Mouse (Mus musculus): ENCODE data around the gene Pcgf6.
"Not testable (repeated sequence)": the region's sequence is repeated elsewhere in the genome, so short reads cannot be mapped to it uniquely, and the experiment has no call there.

Pcgf6 gene

DNA sequence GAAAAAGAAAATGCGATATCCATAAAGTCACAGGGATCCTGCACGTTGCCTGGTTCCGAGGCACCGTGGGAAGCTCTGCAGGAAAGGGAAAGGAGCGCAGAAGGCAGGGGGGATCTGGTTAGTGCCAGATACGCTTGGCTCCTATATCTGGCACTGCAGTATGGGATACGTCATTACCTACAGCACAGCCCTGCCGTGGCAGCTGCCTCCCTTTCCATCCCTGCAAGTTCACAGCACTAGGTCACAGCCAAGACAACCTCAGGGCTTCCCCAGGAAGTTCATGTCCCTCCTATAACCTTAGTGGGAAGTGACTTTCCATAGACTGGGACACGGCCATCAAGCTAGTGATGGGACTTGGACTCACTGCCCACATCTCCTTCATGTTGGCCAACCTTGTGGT, 54.6 kb downstream of the Pcgf6 start:
- peak in 1 of 2 experiments; percentile 24 for DNase-seq

DNA sequence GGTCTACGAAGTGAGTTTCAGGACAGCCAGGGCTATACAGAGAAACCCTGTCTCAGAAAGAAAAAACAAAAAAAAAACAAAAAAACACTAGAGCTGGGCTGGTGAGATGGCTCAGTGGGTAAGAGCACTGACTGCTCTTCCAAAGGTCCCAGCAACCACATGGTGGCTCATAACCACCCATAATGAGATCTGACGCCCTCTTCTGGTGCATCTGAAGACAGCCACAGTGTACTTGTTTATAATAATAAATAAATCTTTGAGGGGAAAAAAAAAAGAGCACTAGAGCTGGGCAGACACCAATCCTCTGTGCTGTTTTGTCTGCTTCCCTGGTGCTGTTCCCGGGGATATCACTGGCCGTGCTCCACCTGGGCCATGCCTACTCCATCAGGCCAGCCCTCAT, 58.4 kb downstream of the Pcgf6 start:
- not testable (repeated sequence) for DNase-seq

DNA sequence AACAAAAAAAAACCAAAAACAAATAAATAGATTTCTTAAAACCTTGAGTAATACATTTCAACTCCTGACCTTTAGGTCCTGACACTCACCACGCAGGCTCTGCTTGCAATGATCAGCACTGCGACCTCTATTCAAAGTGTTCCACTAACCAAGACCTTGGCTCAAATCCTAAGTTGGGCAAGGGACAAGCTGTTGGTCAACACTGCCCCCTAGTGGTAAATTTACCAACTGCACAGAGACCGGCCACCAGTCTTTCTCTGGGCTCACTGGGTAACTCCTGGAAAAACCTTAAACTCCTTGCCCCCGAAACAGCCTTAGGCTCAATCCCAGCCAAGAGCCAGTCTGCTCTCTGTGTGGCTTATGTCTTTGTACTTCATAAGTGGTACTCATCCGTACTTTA, 59.6 kb downstream of the Pcgf6 start:
- peak; percentile 88 to 95 for DNase-seq

DNA sequence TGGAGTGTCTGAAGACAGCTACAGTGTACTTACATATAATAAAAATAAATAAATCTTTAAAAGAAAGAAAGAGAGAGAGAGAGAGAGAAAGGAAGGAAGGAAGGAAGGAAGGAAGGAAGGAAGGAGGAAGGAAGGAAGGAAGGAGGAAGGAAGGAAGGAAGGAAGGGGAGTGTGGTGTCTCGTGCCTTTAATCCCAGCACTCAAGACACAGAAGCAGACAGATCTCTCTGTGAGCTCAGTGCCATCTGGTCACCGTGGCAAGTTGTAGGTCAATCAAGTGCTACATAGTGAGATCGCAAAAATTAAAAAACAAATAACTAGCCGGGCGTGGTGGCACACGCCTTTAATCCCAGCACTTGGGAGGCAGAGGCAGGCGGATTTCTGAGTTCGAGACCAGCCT, 60.1 kb downstream of the Pcgf6 start:
- peak in 1 of 2 experiments; percentile 38 for DNase-seq

DNA sequence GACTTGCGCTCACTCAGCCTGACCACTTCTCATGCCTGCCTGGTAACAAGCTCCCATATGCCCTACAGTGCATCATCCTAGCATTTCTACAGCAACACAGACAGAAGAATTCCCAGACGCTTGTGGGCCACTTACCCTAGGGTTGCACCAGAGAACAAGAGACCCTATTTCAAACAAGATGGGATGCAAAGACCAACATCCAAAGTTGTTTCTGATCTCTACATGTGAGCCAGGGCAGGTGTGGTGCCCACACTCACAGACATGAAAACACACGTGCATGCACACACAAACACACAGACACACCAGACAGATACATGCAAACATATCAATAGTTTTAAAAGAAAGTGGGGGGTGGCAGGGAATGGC, 60.6 kb downstream of the Pcgf6 start:
- DNase-seq = no peak

DNA sequence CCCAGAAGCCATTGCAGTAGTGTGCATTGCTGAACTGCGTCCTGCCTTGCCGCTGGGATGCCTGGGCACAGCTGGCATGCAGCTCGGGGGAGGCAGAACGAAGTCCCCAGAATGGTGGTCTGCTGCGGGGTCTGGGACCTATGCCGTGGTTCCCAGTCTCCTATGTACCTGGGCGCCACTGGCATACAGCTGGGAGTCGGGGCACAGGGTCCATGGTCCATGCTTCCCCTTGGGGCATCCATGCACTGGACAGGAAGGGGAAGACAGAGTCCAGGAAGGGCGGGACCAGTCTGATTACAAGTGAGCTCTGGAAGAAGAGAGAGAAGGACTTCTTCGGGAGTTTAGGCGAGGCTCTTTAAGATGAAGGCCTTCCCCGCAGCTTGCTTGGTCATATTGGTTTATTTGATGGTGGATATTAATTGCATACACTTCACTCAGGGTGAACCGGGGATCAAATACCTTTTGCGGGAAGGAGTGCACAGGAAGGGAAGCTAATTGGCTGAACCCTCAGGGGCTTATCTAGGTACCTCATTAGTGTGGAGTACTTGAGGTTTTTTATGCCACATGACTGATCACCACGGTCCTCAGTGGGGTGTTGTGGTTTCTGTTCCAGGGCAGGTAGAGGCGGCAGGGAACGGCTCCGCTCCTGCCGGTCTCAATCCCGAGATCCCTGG, 61.1 kb downstream of the Pcgf6 start:
- no peak for DNase-seq

DNA sequence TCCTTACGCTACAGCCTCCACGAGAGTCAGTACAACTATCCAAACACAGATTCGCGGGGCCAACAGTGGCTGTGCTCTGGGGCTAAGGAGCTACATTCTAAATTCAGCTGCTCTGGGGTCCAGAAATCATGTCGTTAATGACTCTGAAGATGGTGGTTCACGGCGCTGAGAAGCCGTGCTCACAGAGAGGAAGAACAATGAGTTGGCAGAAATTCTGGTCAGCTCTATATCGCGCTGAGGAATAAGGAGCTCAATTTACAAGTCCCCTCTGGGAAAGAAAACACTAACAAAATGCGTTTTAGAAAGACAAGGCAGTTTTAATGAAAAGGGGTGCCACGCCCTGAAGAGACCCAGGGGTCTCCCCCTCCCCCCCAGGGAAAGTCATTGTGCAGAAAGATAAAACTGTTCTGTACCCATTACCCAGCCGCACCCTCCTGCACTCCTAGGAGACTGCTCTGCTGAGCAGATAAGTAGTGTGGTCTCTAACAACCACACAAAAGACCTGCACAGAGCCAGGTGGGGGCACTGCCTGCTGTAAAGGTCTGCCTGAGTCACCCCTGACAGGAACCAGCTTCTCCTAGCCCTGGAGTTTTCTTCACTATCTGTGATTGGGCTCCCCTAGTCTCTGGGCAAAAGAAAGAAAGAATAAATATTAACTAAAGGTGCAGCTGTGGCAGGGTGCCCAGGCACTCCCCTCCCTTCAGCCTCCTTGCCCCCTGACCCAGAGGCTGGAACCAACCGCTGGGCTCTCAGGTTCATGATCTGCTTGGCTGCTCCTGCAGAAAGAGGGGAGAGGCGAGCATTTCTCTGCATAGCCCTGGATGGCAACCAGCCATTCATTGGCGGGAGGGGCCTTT, 62.2 kb downstream of the Pcgf6 start:
- no peak for DNase-seq

DNA sequence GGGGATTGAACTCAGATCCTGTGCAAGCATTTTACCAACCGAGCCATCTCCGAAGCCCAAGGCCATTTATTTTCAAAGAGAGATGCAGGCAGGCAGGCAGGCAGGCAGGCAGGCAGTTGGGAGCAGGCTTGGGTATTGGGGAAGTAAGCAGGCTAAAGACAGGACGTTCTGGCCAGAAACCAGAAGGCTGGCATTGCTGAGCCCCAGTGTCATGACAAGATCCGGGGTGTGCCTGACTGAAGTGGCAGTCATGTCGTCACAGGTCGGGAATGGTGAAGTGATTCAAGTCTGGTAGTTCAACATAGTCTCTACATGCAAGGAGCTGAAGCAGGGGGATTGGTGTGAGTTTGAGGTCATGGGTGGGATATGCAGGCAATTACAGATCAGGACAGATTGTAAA, 63.1 kb downstream of the Pcgf6 start:
- no peak for DNase-seq

DNA sequence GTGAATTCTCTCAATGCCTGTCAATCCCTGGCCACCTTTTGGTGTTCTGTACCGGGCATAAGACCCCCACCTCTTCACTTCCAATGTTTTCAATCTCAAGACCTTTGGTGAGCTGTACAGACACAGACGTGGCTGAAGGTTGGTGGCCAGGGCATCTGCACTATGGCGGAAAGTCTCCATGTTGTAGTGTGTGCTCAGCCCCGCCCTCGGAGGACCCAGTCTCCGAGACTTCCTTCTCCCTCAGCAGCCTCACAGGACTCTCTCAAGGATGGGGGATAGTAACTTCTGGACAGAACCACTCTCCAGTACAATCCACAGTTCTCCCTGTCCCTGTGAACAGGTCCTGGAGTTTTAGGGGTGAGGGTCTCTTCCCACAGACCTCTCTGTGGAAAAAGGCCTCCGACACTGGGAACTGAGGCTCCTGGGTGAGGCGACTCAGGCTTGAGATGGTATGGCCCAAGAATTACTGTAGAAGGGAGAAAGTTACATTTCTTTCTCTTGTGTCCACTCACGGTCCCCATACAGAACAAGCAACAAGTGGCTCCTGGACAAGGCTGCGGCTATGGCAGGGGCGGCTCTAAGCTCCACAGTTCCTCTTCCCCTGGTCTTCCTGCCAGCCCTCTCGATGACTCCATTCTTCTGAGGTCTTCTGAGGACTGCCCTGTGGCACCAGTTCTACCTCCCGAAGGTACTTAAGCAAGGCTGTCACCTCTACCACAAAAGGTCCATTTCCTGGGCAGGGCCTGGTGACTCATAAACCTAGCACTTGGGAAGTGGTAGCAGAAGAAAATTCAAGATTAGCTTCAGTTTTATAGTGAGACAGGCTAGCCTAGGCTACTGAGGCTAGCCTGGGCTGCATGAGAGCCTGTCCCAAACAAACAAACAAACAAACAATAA, 65.7 kb downstream of the Pcgf6 start:
- no peak for DNase-seq

DNA sequence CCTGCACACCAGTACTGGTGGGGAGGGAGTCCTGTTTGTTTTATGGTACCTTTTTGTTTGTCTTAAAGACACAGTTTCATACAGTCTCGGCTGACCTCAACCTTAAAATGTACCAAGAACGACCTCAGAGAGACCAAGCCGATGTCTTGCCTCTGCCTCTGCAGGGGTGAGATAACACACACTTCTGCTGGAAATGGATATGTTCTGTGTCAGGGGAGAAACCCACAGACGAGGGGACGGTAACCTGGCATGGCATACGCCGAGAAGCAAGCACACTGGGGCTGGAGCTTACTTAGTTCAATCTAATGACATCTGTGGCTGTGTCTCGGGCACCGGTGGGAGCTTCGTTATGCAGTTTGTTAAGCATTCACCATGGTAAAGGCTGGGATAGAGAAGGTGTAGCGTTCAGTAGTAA, 66.7 kb downstream of the Pcgf6 start:
- DNase-seq = no peak

All from cerebellum, postnatal 36 days (tissue).